Mouse (Mus musculus): ENCODE data around the gene Utrn.

Gene Utrn

DNA sequence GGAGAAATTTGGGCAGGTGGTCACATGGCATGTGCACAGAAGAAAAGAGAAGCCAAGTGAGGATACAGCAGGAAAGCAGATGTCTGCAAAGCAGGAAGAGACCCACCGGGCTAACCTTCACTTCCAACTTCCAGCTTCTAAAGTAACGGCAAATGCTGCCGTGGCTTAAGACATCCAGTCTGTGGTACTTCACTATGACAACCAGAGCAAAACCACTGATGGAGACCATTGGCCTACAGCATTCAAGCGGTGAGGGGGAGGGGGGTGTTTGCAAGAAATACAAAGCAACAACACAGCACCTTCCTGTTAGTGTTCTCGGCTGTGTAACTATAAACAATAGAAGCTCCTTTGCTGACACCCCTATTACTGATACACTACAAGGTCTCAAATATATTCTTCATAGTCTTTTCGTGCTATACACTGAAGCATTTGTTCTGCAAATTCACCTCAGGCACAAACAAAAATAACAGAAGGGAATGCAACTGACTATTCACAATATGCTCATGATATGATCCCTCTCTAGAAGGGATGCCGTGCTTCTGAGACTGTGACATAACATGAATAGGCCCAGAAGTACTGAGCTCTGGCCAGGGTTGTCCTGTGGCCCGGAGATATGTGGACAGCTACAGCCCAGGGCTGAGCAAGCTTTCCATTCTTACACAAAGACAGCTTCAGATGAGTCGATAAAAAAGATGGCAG, 530.0 kb downstream of the Utrn start:
- in situ Hi-C loops (cut with MboI; ENCODE audit: low sequenced_read_pairs) = no loop called here
